Comparison of ENCODE assay signal across 21 mouse cellular contexts in genomic region chr15:10225701-10226100, GRCm38 (mm10). TPM values are rescaled to one million over a fixed set of nuclear protein-coding genes. Genes with fewer than 3 reads are reported as not detected.
A peak's percentile ranks its signal among the peaks of the same experiment; 100 is the strongest.
DNase-seq lines count a peak whose midpoint lies in the region; ATAC-seq and TF ChIP-seq lines count a peak whose summit lies in the region.
"Had no signal": no experiment of that assay in that cellular context is flagged by ENCODE, and none has a peak within 500 bp of the region (broad histone marks: within the 10 kb centered on the region; RNA-seq: fewer than 3 reads in every experiment).

No protein-coding gene starts in this region.

- no peak overlapping the region for H3K4me3 ChIP-seq in hindbrain, postnatal 0 days (ENCODE audit: low read length)
- no peak overlapping the region for H3K4me3 ChIP-seq in hindbrain, embryonic 11.5 days (ENCODE audit: low read depth, low read length)
- no peak overlapping the region for H3K4me3 ChIP-seq in intestine, embryonic 16.5 days (ENCODE audit: low read length)
- H3K4me3 ChIP-seq in kidney, postnatal 0 days (replicated peaks; ENCODE audit: low read depth, low read length) = no peak overlapping the region
- no peak overlapping the region for H3K4me3 ChIP-seq in limb, embryonic 10.5 days
- H3K4me3 ChIP-seq: embryonic facial prominence, embryonic 12.5 days; forebrain, embryonic 15.5 days; heart, embryonic 10.5 days; hindbrain, embryonic 13.5 days; liver, embryonic 15.5 days; neural tube, embryonic 12.5 days had no signal

- H3K9me3 ChIP-seq in hindbrain, postnatal 0 days (ENCODE audit: low read length) = no peaks in the 10 kb centered on the region
- no peaks in the 10 kb centered on the region for H3K9me3 ChIP-seq in hindbrain, embryonic 11.5 days (ENCODE audit: control insufficient read depth, low read length)
- H3K9me3 ChIP-seq in intestine, embryonic 16.5 days (ENCODE audit: control insufficient read depth, low read length) = no peaks in the 10 kb centered on the region
- H3K9me3 ChIP-seq in kidney, postnatal 0 days (replicated peaks; ENCODE audit: low read length) = no peaks in the 10 kb centered on the region
- H3K9me3 ChIP-seq in limb, embryonic 10.5 days (replicated peaks) = no peaks in the 10 kb centered on the region
- H3K9me3 ChIP-seq: embryonic facial prominence, embryonic 12.5 days; forebrain, embryonic 15.5 days; heart, embryonic 10.5 days; hindbrain, embryonic 13.5 days; liver, embryonic 15.5 days; neural tube, embryonic 12.5 days had no signal

- H3K4me1 ChIP-seq in hindbrain, postnatal 0 days (ENCODE audit: insufficient read depth, low read length) = no peaks in the 10 kb centered on the region
- H3K4me1 ChIP-seq in hindbrain, embryonic 11.5 days (replicated peaks; ENCODE audit: control insufficient read depth, insufficient read depth, low read length) = no peaks in the 10 kb centered on the region
- 0 out of 2 replicates have a peak, but pooled peaks cover 7% of the 10 kb centered on the region for H3K4me1 ChIP-seq in intestine, embryonic 16.5 days (ENCODE audit: control insufficient read depth, insufficient read depth, low read length)
- no peaks in the 10 kb centered on the region for H3K4me1 ChIP-seq in kidney, postnatal 0 days (replicated peaks; ENCODE audit: insufficient read depth, low read length)
- H3K4me1 ChIP-seq in limb, embryonic 10.5 days = no peaks in the 10 kb centered on the region
- H3K4me1 ChIP-seq: embryonic facial prominence, embryonic 12.5 days; forebrain, embryonic 15.5 days; heart, embryonic 10.5 days; hindbrain, embryonic 13.5 days; liver, embryonic 15.5 days; neural tube, embryonic 12.5 days had no signal

- 57% methylated on average over 4 of the region's 4 CpGs for WGBS in hindbrain, postnatal 0 days
- WGBS in hindbrain, embryonic 11.5 days = 87% methylated on average over 4 of the region's 4 CpGs
- WGBS in intestine, embryonic 16.5 days = 71% methylated on average over 4 of the region's 4 CpGs
- WGBS in kidney, postnatal 0 days = 67% methylated on average over 4 of the region's 4 CpGs
- 92% methylated on average over 4 of the region's 4 CpGs for WGBS in limb, embryonic 10.5 days

- no peak overlapping the region for H3K9ac ChIP-seq in hindbrain, postnatal 0 days (replicated peaks; ENCODE audit: low read length)
- H3K9ac ChIP-seq in hindbrain, embryonic 11.5 days (ENCODE audit: low read depth, low read length) = no peak overlapping the region
- no peak overlapping the region for H3K9ac ChIP-seq in intestine, embryonic 16.5 days (ENCODE audit: low read depth, low read length)
- no peak overlapping the region for H3K9ac ChIP-seq in kidney, postnatal 0 days (ENCODE audit: low read depth, low read length)
- H3K9ac ChIP-seq: embryonic facial prominence, embryonic 12.5 days; forebrain, embryonic 15.5 days; hindbrain, embryonic 13.5 days; liver, embryonic 15.5 days; neural tube, embryonic 12.5 days had no signal

- no peak overlapping the region for H3K27ac ChIP-seq in hindbrain, postnatal 0 days
- no peak overlapping the region for H3K27ac ChIP-seq in hindbrain, embryonic 11.5 days (ENCODE audit: low read depth, low read length)
- no peak overlapping the region for H3K27ac ChIP-seq in intestine, embryonic 16.5 days (ENCODE audit: low read length)
- H3K27ac ChIP-seq in kidney, postnatal 0 days = no peak overlapping the region
- no peak overlapping the region for H3K27ac ChIP-seq in limb, embryonic 10.5 days
- H3K27ac ChIP-seq: embryonic facial prominence, embryonic 12.5 days; forebrain, embryonic 15.5 days; heart, embryonic 10.5 days; hindbrain, embryonic 13.5 days; liver, embryonic 15.5 days; neural tube, embryonic 12.5 days had no signal

- no peak for TF ChIP-seq POLR2A in brain, embryonic 14.5 days (IDR thresholded peaks at IDR 0.05; ENCODE audit: borderline replicate concordance, extremely low read depth, insufficient read depth, insufficient read length, poor library complexity, severe bottlenecking)

- H3K36me3 ChIP-seq in hindbrain, postnatal 0 days (ENCODE audit: insufficient read depth, low read length) = no peaks in the 10 kb centered on the region
- H3K36me3 ChIP-seq in hindbrain, embryonic 11.5 days (ENCODE audit: control insufficient read depth, insufficient read depth, low read length) = no peaks in the 10 kb centered on the region
- H3K36me3 ChIP-seq in intestine, embryonic 16.5 days (ENCODE audit: control insufficient read depth, insufficient read depth, low read length) = no peaks in the 10 kb centered on the region
- no peaks in the 10 kb centered on the region for H3K36me3 ChIP-seq in kidney, postnatal 0 days (ENCODE audit: insufficient read depth, low read length)
- H3K36me3 ChIP-seq in limb, embryonic 10.5 days = no peaks in the 10 kb centered on the region
- H3K36me3 ChIP-seq: embryonic facial prominence, embryonic 12.5 days; forebrain, embryonic 15.5 days; heart, embryonic 10.5 days; hindbrain, embryonic 13.5 days; liver, embryonic 15.5 days; neural tube, embryonic 12.5 days had no signal

- ATAC-seq in hindbrain, postnatal 0 days = no peak
- ATAC-seq in hindbrain, embryonic 11.5 days (ENCODE audit: low FRiP score) = no peak
- ATAC-seq in intestine, embryonic 16.5 days = peak; percentile 97
- ATAC-seq in kidney, postnatal 0 days (replicated peaks; ENCODE audit: low FRiP score, low read depth) = peak; percentile 75
- ATAC-seq: activated CD4-positive, CD25-positive, alpha-beta regulatory T cell, adult 4 months; forebrain, embryonic 15.5 days; Patski had no signal

- peak; percentile 14 for DNase-seq in hindbrain, postnatal 0 days (ENCODE audit: low spot score)
- DNase-seq in hindbrain, embryonic 11.5 days (ENCODE audit: low spot score) = no peak
- DNase-seq in brain, embryonic 14.5 days (ENCODE audit: low read depth) = peak; percentile 7
- DNase-seq in kidney, postnatal 0 days (ENCODE audit: low spot score) = peak; percentile 33
- no peak for DNase-seq in limb, embryonic 10.5 days (ENCODE audit: low spot score)
- no peak for DNase-seq in right cerebral cortex, postnatal 4 days
- DNase-seq in spleen, postnatal 36 days (ENCODE audit: low spot score in 2 of 2) = no peak
- DNase-seq: adrenal gland, postnatal 14 days; heart, postnatal 10 days; layer of hippocampus, postnatal 36 days; thymus, adult 18-20 months had no signal

- H3K27me3 ChIP-seq in hindbrain, postnatal 0 days (ENCODE audit: insufficient read depth, low read length) = no peaks in the 10 kb centered on the region
- H3K27me3 ChIP-seq in hindbrain, embryonic 11.5 days (ENCODE audit: control insufficient read depth, insufficient read depth, low read length) = no peaks in the 10 kb centered on the region
- H3K27me3 ChIP-seq in intestine, embryonic 16.5 days (replicated peaks; ENCODE audit: control insufficient read depth, insufficient read depth, low read length) = no peaks in the 10 kb centered on the region
- H3K27me3 ChIP-seq in kidney, postnatal 0 days (ENCODE audit: insufficient read depth, low read length) = no peaks in the 10 kb centered on the region
- H3K27me3 ChIP-seq in limb, embryonic 10.5 days (ENCODE audit: low read depth, poor library complexity, severe bottlenecking) = no peaks in the 10 kb centered on the region
- H3K27me3 ChIP-seq: embryonic facial prominence, embryonic 12.5 days; forebrain, embryonic 15.5 days; hindbrain, embryonic 13.5 days; liver, embryonic 15.5 days; neural tube, embryonic 12.5 days; Patski had no signal

- no peak for TF ChIP-seq CTCF in hindbrain, postnatal 0 days (IDR thresholded peaks at IDR 0.05; ENCODE audit: low read depth)
- TF ChIP-seq CTCF in brain, embryonic 14.5 days (IDR thresholded peaks at IDR 0.05; ENCODE audit: borderline replicate concordance, extremely low read depth, insufficient read depth, insufficient read length) = no peak
- peak; percentile 6; the same call in 1 of the 2 replicates for TF ChIP-seq CTCF in kidney, postnatal 0 days (IDR thresholded peaks at IDR 0.05; ENCODE audit: low read depth)

- no peak overlapping the region for H3K4me2 ChIP-seq in hindbrain, postnatal 0 days (ENCODE audit: low read depth, low read length)
- H3K4me2 ChIP-seq in hindbrain, embryonic 11.5 days (replicated peaks; ENCODE audit: low read depth, low read length) = no peak overlapping the region
- no peak overlapping the region for H3K4me2 ChIP-seq in intestine, embryonic 16.5 days (ENCODE audit: low read depth, low read length)
- H3K4me2 ChIP-seq in kidney, postnatal 0 days (ENCODE audit: low read length) = no peak overlapping the region
- H3K4me2 ChIP-seq: embryonic facial prominence, embryonic 12.5 days; forebrain, embryonic 15.5 days; hindbrain, embryonic 13.5 days; liver, embryonic 15.5 days; neural tube, embryonic 12.5 days had no signal

RNA-seq across cellular contexts. Expression of gene Prlr, which starts 48.7 kb away (rescaled TPM):
- total RNA-seq in hindbrain, postnatal 0 days (2014; rRNA removed) = 1.9 and 2.4 TPM in 2 replicates
- polyA plus RNA-seq in hindbrain, postnatal 0 days (2015; fragmentation: Nextera tagmentation; extraction: Ambion mirVana) = 3.1 and 3.4 TPM in 2 replicates
- 0.09 and 0.20 TPM in 2 replicates for polyA plus RNA-seq in hindbrain, embryonic 11.5 days (2014; fragmentation: Nextera tagmentation; extraction: Ambion mirVana)
- 0.32 and 0.52 TPM in 2 replicates for polyA plus RNA-seq in brain, embryonic 14.5 days (2012; rRNA removed)
- polyA plus RNA-seq in intestine, embryonic 16.5 days (2015; fragmentation: Nextera tagmentation; extraction: Ambion mirVana) = 45.7 and 55.2 TPM in 2 replicates
- 6.9 and 9.1 TPM in 2 replicates for polyA plus RNA-seq in kidney, postnatal 0 days (2015; fragmentation: Nextera tagmentation; extraction: Ambion mirVana)
- 0.05 and 0.16 TPM in 2 replicates for polyA plus RNA-seq in limb, embryonic 10.5 days (2016; fragmentation: Nextera tagmentation; extraction: Ambion mirVana)
- total RNA-seq: monocyte, adult 5-6 weeks had no signal
- polyA plus RNA-seq: Patski had no signal

Comparison
In these comparisons a context has a peak if more than half of its experiments do, and no peak if none do; other contexts are left out.
1. DNase-seq: peak in hindbrain, postnatal 0 days (single experiment), brain, embryonic 14.5 days (single experiment) and kidney, postnatal 0 days (single experiment); none in hindbrain, embryonic 11.5 days (single experiment), limb, embryonic 10.5 days (single experiment), right cerebral cortex, postnatal 4 days (single experiment) and spleen, postnatal 36 days (0 of 2).
2. ATAC-seq: peak in intestine, embryonic 16.5 days (single experiment) and kidney, postnatal 0 days (single experiment); none in hindbrain, postnatal 0 days (single experiment) and hindbrain, embryonic 11.5 days (single experiment).